Mouse (Mus musculus) ES-Bruce4 (cell line): ENCODE data around the gene Hspbap1. TPM values are rescaled to one million over a fixed set of nuclear protein-coding genes. Genes with fewer than 3 reads are reported as not detected.
A peak's percentile ranks its signal among the peaks of the same experiment; 100 is the strongest.

Source experiments
- H3K27ac ChIP-seq: 2 replicates; pipeline ENCODE4 v1.5.1; 2012; ENCODE audit warnings: low read length, inconsistent platforms; ENCODE audit not compliant: insufficient read depth
- H3K27me3 ChIP-seq: 2 replicates; pipeline ENCODE4 v1.6.1; 2012; ENCODE audit warnings: mild to moderate bottlenecking, low read length, inconsistent platforms; ENCODE audit not compliant: control insufficient read depth, poor library complexity, insufficient read depth, severe bottlenecking
- H3K36me3 ChIP-seq: 2 replicates; pipeline ENCODE4 v1.6.1; 2012; ENCODE audit warnings: inconsistent platforms, mild to moderate bottlenecking, low read length, moderate library complexity; ENCODE audit not compliant: control insufficient read depth, poor library complexity, insufficient read depth, severe bottlenecking
- H3K4me1 ChIP-seq: one replicate; pipeline ENCODE4 v1.8.1; 2011; ENCODE audit warnings: low read length; ENCODE audit not compliant: control insufficient read depth, insufficient read depth
- H3K4me3 ChIP-seq: 2 replicates; pipeline ENCODE4 v1.5.1; 2011; ENCODE audit warnings: low read depth, mild to moderate bottlenecking, low read length
- H3K9ac ChIP-seq: 2 replicates; pipeline ENCODE4 v1.6.1; 2012; ENCODE audit warnings: low read depth, mild to moderate bottlenecking, inconsistent platforms; ENCODE audit not compliant: poor library complexity, severe bottlenecking
- H3K9me3 ChIP-seq: replicated peaks from 2 replicates; pipeline ENCODE4 v1.6.1; 2012; ENCODE audit warnings: mild to moderate bottlenecking, low read length, inconsistent platforms; ENCODE audit not compliant: control insufficient read depth, poor library complexity, insufficient read depth, severe bottlenecking
- CTCF ChIP-seq: IDR thresholded peaks from one replicate; pipeline ENCODE4 v1.8.1; 2011; ENCODE audit warnings: low read depth, low read length
- EP300 ChIP-seq: IDR thresholded peaks from 2 replicates; pipeline ENCODE4 v1.6.1; 2011; ENCODE audit warnings: low read depth, low read length; ENCODE audit not compliant: insufficient read depth
- POLR2A ChIP-seq: IDR thresholded peaks from one replicate; pipeline ENCODE4 v1.8.1; 2011; ENCODE audit warnings: low read length; ENCODE audit not compliant: insufficient read depth
- polyA plus RNA-seq: library from polyadenylated mRNA; stranded (reverse); fragments of >200 nt; gene quantifications from 2 replicates; pipeline ENCODE4 v1.2.4, GENCODE M21; 2011; ENCODE audit warnings: low read depth; ENCODE audit not compliant: missing spikeins, insufficient read depth, insufficient read length

Hspbap1 gene
- polyA plus RNA-seq, 1 experiment = 72.5 TPM

GRCm38 (mm10) chr16:35768785-35769642 lies 1.2 kb upstream of the Hspbap1 start, which contains the start of gene Dirc2:
Gene Dirc2, minus strand, starts transcription at chr16:35769356.
- H3K9me3 ChIP-seq = no peaks in the 10 kb centered on the region
- H3K4me3 ChIP-seq = peak within 1 kb of the TSS; percentile 82
- TF ChIP-seq EP300 (no peak), CTCF (no peak), POLR2A (no peak)
- peak within 1 kb of the TSS; percentile 30; the same call in 1 of the 2 replicates for H3K27ac ChIP-seq
- H3K27me3 ChIP-seq = no peaks in the 10 kb centered on the region
- H3K9ac ChIP-seq = peak within 1 kb of the TSS; percentile 90
- no peaks in the 10 kb centered on the region for H3K4me1 ChIP-seq
- H3K36me3 ChIP-seq = peaks cover 16% of the 10 kb centered on the region

- 0 out of 2 replicates have a peak overlapping the region, but pooled peaks have one; percentile 29 for H3K27ac ChIP-seq
- H3K36me3 ChIP-seq = peaks cover 16% of the 10 kb centered on the region
- H3K9me3 ChIP-seq = no peaks in the 10 kb centered on the region
- H3K4me1 ChIP-seq = peaks cover under 1% of the 10 kb centered on the region
- TF ChIP-seq CTCF (no peak), POLR2A (no peak), EP300 (peak; percentile 67; the same call in 1 of the 2 replicates)
- no peaks in the 10 kb centered on the region for H3K27me3 ChIP-seq
- peak overlapping the region; percentile 66 for H3K9ac ChIP-seq
- H3K4me3 ChIP-seq = peak overlapping the region; percentile 79
Measured at GRCm38 (mm10) chr16:35771141-35771540, 966 bp downstream of the Hspbap1 start.

- Histone ChIP-seq H3K9me3 (no peaks in the 10 kb centered on the region), H3K9ac (peak overlapping the region; percentile 32; the same call in 1 of the 2 replicates), H3K27me3 (no peaks in the 10 kb centered on the region), H3K4me3 (peak overlapping the region; percentile 54), H3K27ac (no peak overlapping the region), H3K4me1 (peaks cover 1% of the 10 kb centered on the region), H3K36me3 (peaks cover 16% of the 10 kb centered on the region)
- TF ChIP-seq EP300 (no peak), POLR2A (no peak), CTCF (no peak)
Measured at GRCm38 (mm10) chr16:35771606-35772005, 1.4 kb downstream of the Hspbap1 start.

GRCm38 (mm10) chr16:35772598-35772997 lies 2.4 kb downstream of the Hspbap1 start:
- H3K36me3 ChIP-seq = peaks cover 16% of the 10 kb centered on the region
- H3K4me3 ChIP-seq = peak overlapping the region; percentile 51
- no peaks in the 10 kb centered on the region for H3K9me3 ChIP-seq
- H3K27me3 ChIP-seq = no peaks in the 10 kb centered on the region
- H3K9ac ChIP-seq = peak overlapping the region; percentile 56; the same call in 1 of the 2 replicates
- H3K4me1 ChIP-seq = peaks cover 1% of the 10 kb centered on the region
- TF ChIP-seq CTCF (no peak), EP300 (no peak), POLR2A (no peak)
- no peak overlapping the region for H3K27ac ChIP-seq

GRCm38 (mm10) chr16:35775835-35776234 lies 5.7 kb downstream of the Hspbap1 start:
- Histone ChIP-seq H3K4me3 (no peak overlapping the region), H3K4me1 (peaks cover 4% of the 10 kb centered on the region), H3K27me3 (no peaks in the 10 kb centered on the region), H3K9me3 (no peaks in the 10 kb centered on the region), H3K27ac (peak overlapping the region; percentile 25; the same call in 1 of the 2 replicates), H3K36me3 (peaks cover 24% of the 10 kb centered on the region), H3K9ac (no peak overlapping the region)
- TF ChIP-seq CTCF (no peak), EP300 (no peak), POLR2A (no peak)

GRCm38 (mm10) chr16:35776737-35777136 lies 6.6 kb downstream of the Hspbap1 start:
- Histone ChIP-seq H3K4me1 (peaks cover 4% of the 10 kb centered on the region), H3K9ac (no peak overlapping the region), H3K27me3 (no peaks in the 10 kb centered on the region), H3K27ac (no peak overlapping the region), H3K36me3 (peaks cover 22% of the 10 kb centered on the region), H3K4me3 (no peak overlapping the region), H3K9me3 (no peaks in the 10 kb centered on the region)
- no peak for TF ChIP-seq POLR2A
- no peak for TF ChIP-seq CTCF
- TF ChIP-seq EP300 = no peak
